Mouse (Mus musculus) stomach, embryonic 16.5 days (tissue): ENCODE measurements around the gene Arnt2. TPM values are rescaled to one million over a fixed set of nuclear protein-coding genes. Genes with fewer than 3 reads are reported as not detected.

Experiments used
- ATAC-seq: fragments of 200-750 bp; cut with Nextera tagmentation; 2 replicates; pipeline ENCODE4 v1.8.0; 2017; ENCODE audit warnings: moderate number of reproducible peaks, moderate TSS enrichment; ENCODE audit not compliant: insufficient read depth, low FRiP score
- H3K27ac ChIP-seq: fragments of 300-500 bp; sonication (generic); 2 replicates; pipeline ENCODE4 v1.5.1; 2014; ENCODE audit warnings: low read length
- H3K27me3 ChIP-seq: fragments of 300-500 bp; sonication (generic); 2 replicates; pipeline ENCODE4 v1.6.1; 2014; ENCODE audit warnings: low read length, control low read depth, mixed read lengths; ENCODE audit not compliant: control insufficient read depth, insufficient read depth
- H3K36me3 ChIP-seq: fragments of 300-500 bp; sonication (generic); 2 replicates; pipeline ENCODE4 v1.6.1; 2014; ENCODE audit warnings: low read length; ENCODE audit not compliant: control insufficient read depth, insufficient read depth
- H3K4me1 ChIP-seq: fragments of 300-500 bp; sonication (generic); 2 replicates; pipeline ENCODE4 v1.6.1; 2014; ENCODE audit warnings: low read length, control low read depth, mixed read lengths; ENCODE audit not compliant: control insufficient read depth, insufficient read depth
- H3K4me2 ChIP-seq: fragments of 300-500 bp; sonication (generic); 2 replicates; pipeline ENCODE4 v1.6.1; 2014; ENCODE audit warnings: low read depth, low read length, mixed read lengths
- H3K4me3 ChIP-seq: fragments of 300-500 bp; sonication (generic); replicated peaks from 2 replicates; pipeline ENCODE4 v1.5.1; 2014; ENCODE audit warnings: mild to moderate bottlenecking, low read length
- H3K9ac ChIP-seq: fragments of 300-500 bp; sonication (generic); 2 replicates; pipeline ENCODE4 v1.6.1; 2014; ENCODE audit warnings: low read length
- H3K9me3 ChIP-seq: fragments of 300-500 bp; sonication (generic); replicated peaks from 2 replicates; pipeline ENCODE4 v1.6.1; 2016; ENCODE audit warnings: low read length, control low read depth; ENCODE audit not compliant: control insufficient read depth
- WGBS: fragments of 180-500 bp; shearing (Covaris S2); extraction: QIAGEN DNeasy Blood & Tissue Kit; methylation state at CpG from one replicate; pipeline ENCODE4 v1.1.7; 2014; 5-methylcytosine and 5-hydroxymethylcytosine counted together
- polyA plus RNA-seq: library from polyadenylated mRNA; unstranded; fragments of >200 nt; fragmentation: Nextera tagmentation; extraction: Ambion mirVana; gene quantifications from 2 replicates; pipeline ENCODE4 v1.2.1, GENCODE M21; 2015

Arnt2 gene
- polyA plus RNA-seq, 1 experiment from 2014 or later = 3.0 TPM

GRCm38 (mm10) chr7:84382346-84382745 lies 27.6 kb downstream of the Arnt2 start:
- no peak overlapping the region for H3K9ac ChIP-seq
- 79% methylated on average over 3 of the region's 3 CpGs for WGBS
- H3K27me3 ChIP-seq = no peaks in the 10 kb centered on the region
- no peak overlapping the region for H3K4me2 ChIP-seq
- no peak overlapping the region for H3K27ac ChIP-seq
- H3K9me3 ChIP-seq = no peaks in the 10 kb centered on the region
- no peaks in the 10 kb centered on the region for H3K36me3 ChIP-seq
- no peaks in the 10 kb centered on the region for H3K4me1 ChIP-seq
- no peak for ATAC-seq
- no peak overlapping the region for H3K4me3 ChIP-seq

GRCm38 (mm10) chr7:84380810-84381209 lies 29.2 kb downstream of the Arnt2 start:
- no peak overlapping the region for H3K4me2 ChIP-seq
- no peak overlapping the region for H3K9ac ChIP-seq
- no peaks in the 10 kb centered on the region for H3K4me1 ChIP-seq
- no peak for ATAC-seq
- H3K27me3 ChIP-seq = no peaks in the 10 kb centered on the region
- no peak overlapping the region for H3K27ac ChIP-seq
- no peaks in the 10 kb centered on the region for H3K9me3 ChIP-seq
- H3K4me3 ChIP-seq = no peak overlapping the region
- H3K36me3 ChIP-seq = no peaks in the 10 kb centered on the region

GRCm38 (mm10) chr7:84377330-84377729 lies 32.6 kb downstream of the Arnt2 start:
- Histone ChIP-seq H3K4me3 (no peak overlapping the region), H3K4me2 (no peak overlapping the region), H3K9ac (no peak overlapping the region), H3K9me3 (no peaks in the 10 kb centered on the region), H3K27me3 (no peaks in the 10 kb centered on the region), H3K36me3 (no peaks in the 10 kb centered on the region), H3K27ac (no peak overlapping the region), H3K4me1 (no peaks in the 10 kb centered on the region)
- no peak for ATAC-seq
- WGBS = 51% methylated on average over 5 of the region's 5 CpGs

GRCm38 (mm10) chr7:84373691-84374090 lies 36.3 kb downstream of the Arnt2 start:
- H3K4me3 ChIP-seq = no peak overlapping the region
- ATAC-seq = no peak
- H3K4me2 ChIP-seq = no peak overlapping the region
- H3K9me3 ChIP-seq = no peaks in the 10 kb centered on the region
- no peak overlapping the region for H3K27ac ChIP-seq
- no peak overlapping the region for H3K9ac ChIP-seq
- 76% methylated on average over 4 of the region's 4 CpGs for WGBS
- H3K27me3 ChIP-seq = no peaks in the 10 kb centered on the region
- no peaks in the 10 kb centered on the region for H3K4me1 ChIP-seq
- H3K36me3 ChIP-seq = no peaks in the 10 kb centered on the region

- no peak overlapping the region for H3K27ac ChIP-seq
- H3K9me3 ChIP-seq = no peaks in the 10 kb centered on the region
- H3K4me2 ChIP-seq = no peak overlapping the region
- H3K4me3 ChIP-seq = no peak overlapping the region
- no peaks in the 10 kb centered on the region for H3K36me3 ChIP-seq
- H3K27me3 ChIP-seq = no peaks in the 10 kb centered on the region
- no peaks in the 10 kb centered on the region for H3K4me1 ChIP-seq
- no peak overlapping the region for H3K9ac ChIP-seq
- no peak for ATAC-seq
- WGBS = 89% methylated on average over 1 of the region's 1 CpGs
These were observed 37.1 kb downstream of the Arnt2 start for GRCm38 (mm10) chr7:84372871-84373270.

- Histone ChIP-seq H3K36me3 (no peaks in the 10 kb centered on the region), H3K4me1 (no peaks in the 10 kb centered on the region), H3K9ac (no peak overlapping the region), H3K4me2 (no peak overlapping the region), H3K27me3 (no peaks in the 10 kb centered on the region), H3K9me3 (no peaks in the 10 kb centered on the region), H3K4me3 (no peak overlapping the region), H3K27ac (no peak overlapping the region)
- ATAC-seq = no peak
- WGBS = 59% methylated on average over 7 of the region's 7 CpGs
These were observed 37.7 kb downstream of the Arnt2 start for GRCm38 (mm10) chr7:84372280-84372679.

GRCm38 (mm10) chr7:84370911-84371592 lies 38.9 kb downstream of the Arnt2 start:
- Histone ChIP-seq H3K4me2 (no peak overlapping the region), H3K36me3 (no peaks in the 10 kb centered on the region), H3K4me1 (no peaks in the 10 kb centered on the region), H3K27ac (no peak overlapping the region), H3K9me3 (no peaks in the 10 kb centered on the region), H3K4me3 (no peak overlapping the region), H3K9ac (no peak overlapping the region), H3K27me3 (no peaks in the 10 kb centered on the region)
- 89% methylated on average over 6 of the region's 6 CpGs for WGBS
- ATAC-seq = no peak

- H3K4me1 ChIP-seq = no peaks in the 10 kb centered on the region
- H3K27ac ChIP-seq = no peak overlapping the region
- no peaks in the 10 kb centered on the region for H3K36me3 ChIP-seq
- no peak overlapping the region for H3K9ac ChIP-seq
- no peaks in the 10 kb centered on the region for H3K9me3 ChIP-seq
- WGBS = 62% methylated on average over 4 of the region's 4 CpGs
- H3K27me3 ChIP-seq = no peaks in the 10 kb centered on the region
- H3K4me2 ChIP-seq = no peak overlapping the region
- no peak overlapping the region for H3K4me3 ChIP-seq
- no peak for ATAC-seq
These were observed 43.7 kb downstream of the Arnt2 start for GRCm38 (mm10) chr7:84366251-84366650.

- H3K36me3 ChIP-seq = no peaks in the 10 kb centered on the region
- no peak overlapping the region for H3K4me2 ChIP-seq
- H3K9ac ChIP-seq = no peak overlapping the region
- H3K4me3 ChIP-seq = no peak overlapping the region
- H3K27ac ChIP-seq = no peak overlapping the region
- 46% methylated on average over 2 of the region's 2 CpGs for WGBS
- no peaks in the 10 kb centered on the region for H3K4me1 ChIP-seq
- ATAC-seq = no peak
- H3K9me3 ChIP-seq = no peaks in the 10 kb centered on the region
- no peaks in the 10 kb centered on the region for H3K27me3 ChIP-seq
These were observed 47.3 kb downstream of the Arnt2 start for GRCm38 (mm10) chr7:84362711-84363110.
